Mouse (Mus musculus): Measurements from ENCODE around the gene Phf12.
A peak's percentile ranks its signal among the peaks of the same experiment; 100 is the strongest.

GRCm38 (mm10) chr11:77982441-77982905 is at the start of gene Phf12:
- peak; percentile 70; the same call in 1 of the 2 replicates for TF ChIP-seq HCFC1 (IDR thresholded peaks at IDR 0.05; ENCODE audit: borderline replicate concordance, insufficient read depth, low read length)
- TF ChIP-seq CHD2 (IDR thresholded peaks at IDR 0.05; ENCODE audit: low read depth, low read length): no peak
- TF ChIP-seq ZNF384 (IDR thresholded peaks at IDR 0.05; ENCODE audit: low read depth, low read length): no peak
